In the genomic region with DNA sequence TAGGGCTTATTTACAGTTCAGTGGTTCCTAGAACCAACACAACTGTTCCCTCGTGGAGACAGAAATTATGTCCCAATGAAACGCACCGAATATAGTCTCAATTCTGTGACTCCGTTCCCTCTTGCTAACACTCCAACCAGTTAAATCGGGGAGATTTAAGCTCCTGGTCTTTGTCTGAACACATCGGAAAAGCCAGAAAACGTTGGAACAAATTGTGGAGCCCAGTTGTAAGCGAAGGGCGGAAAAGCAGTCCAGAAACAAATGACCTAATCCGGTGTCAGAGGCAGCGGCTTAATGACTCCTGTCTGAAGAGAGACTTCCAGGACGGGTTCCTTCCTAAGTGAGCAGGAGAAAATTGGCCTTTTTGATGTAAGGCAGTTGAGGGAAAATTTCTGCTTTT, we compare ENCODE assay signal across 8 mouse cellular contexts.
DNase-seq lines count a peak whose midpoint lies in the region; ATAC-seq lines count a peak whose summit lies in the region.

No protein-coding gene starts in this region.

- H3K9me3 ChIP-seq in forebrain, embryonic 11.5 days (ENCODE audit: control insufficient read depth, low read length), result no peaks in the 10 kb centered on the region
- peaks cover 5% of the 10 kb centered on the region; the same call in 1 of the 2 replicates for H3K9me3 ChIP-seq in kidney, embryonic 16.5 days (ENCODE audit: low read length)

- DNase-seq in Muller cell, postnatal 12 days (ENCODE audit: inconsistent ontology term), result peak; percentile 33
- no peak for DNase-seq in forebrain, embryonic 11.5 days (ENCODE audit: low spot score)
- DNase-seq in lung, postnatal 25 days (ENCODE audit: low spot score), result peak; percentile 53
- no peak for DNase-seq in frontal cortex, postnatal 10 days (ENCODE audit: low spot score in 2 of 2)
- no peak for DNase-seq in cerebellum, adult 11-12 months
- no peak for DNase-seq in right cerebral cortex, postnatal 14 days

- H3K27ac ChIP-seq in forebrain, embryonic 11.5 days (ENCODE audit: low read depth, low read length), result no peak overlapping the region
- H3K27ac ChIP-seq in kidney, embryonic 16.5 days (ENCODE audit: low read length), result peak overlapping the region; percentile 94

- H3K36me3 ChIP-seq in forebrain, embryonic 11.5 days (ENCODE audit: control insufficient read depth, insufficient read depth, low read length), result no peaks in the 10 kb centered on the region
- no peaks in the 10 kb centered on the region for H3K36me3 ChIP-seq in kidney, embryonic 16.5 days (ENCODE audit: insufficient read depth, low read length)

- no peaks in the 10 kb centered on the region for H3K27me3 ChIP-seq in forebrain, embryonic 11.5 days (ENCODE audit: control insufficient read depth, insufficient read depth, low read length)
- H3K27me3 ChIP-seq in kidney, embryonic 16.5 days (ENCODE audit: insufficient read depth, low read length), result no peaks in the 10 kb centered on the region

- WGBS in forebrain, embryonic 11.5 days, result 3% methylated on average over 12 of the region's 12 CpGs
- WGBS in kidney, embryonic 16.5 days, result 5% methylated on average over 12 of the region's 12 CpGs

- H3K4me2 ChIP-seq in forebrain, embryonic 11.5 days (ENCODE audit: low read depth, low read length, severe bottlenecking), result peak overlapping the region; percentile 53
- H3K4me2 ChIP-seq in kidney, embryonic 16.5 days (replicated peaks; ENCODE audit: low read depth, low read length), result peak overlapping the region; percentile 54

- ATAC-seq in forebrain, embryonic 11.5 days (replicated peaks; ENCODE audit: low FRiP score), result no peak
- ATAC-seq in kidney, embryonic 16.5 days (ENCODE audit: low FRiP score, low TSS enrichment), result peak; percentile 24; the same call in 1 of the 2 replicates
- ATAC-seq in erythroid progenitor cell, adult 5-6 weeks (replicated peaks; ENCODE audit: low FRiP score, poor library complexity, severe bottlenecking), result no peak

- H3K4me3 ChIP-seq in forebrain, embryonic 11.5 days (ENCODE audit: low read depth, low read length), result peak overlapping the region; percentile 20
- H3K4me3 ChIP-seq in kidney, embryonic 16.5 days (ENCODE audit: low read length), result peak overlapping the region; percentile 31

- peaks cover 2% of the 10 kb centered on the region; the same call in 1 of the 2 replicates for H3K4me1 ChIP-seq in forebrain, embryonic 11.5 days (replicated peaks; ENCODE audit: control insufficient read depth, insufficient read depth, low read length)
- H3K4me1 ChIP-seq in kidney, embryonic 16.5 days (ENCODE audit: insufficient read depth, low read length), result peaks cover 34% of the 10 kb centered on the region

- peak overlapping the region; percentile 6; the same call in 1 of the 2 replicates for H3K9ac ChIP-seq in forebrain, embryonic 11.5 days (ENCODE audit: low read length)
- peak overlapping the region; percentile 55 for H3K9ac ChIP-seq in kidney, embryonic 16.5 days (replicated peaks; ENCODE audit: low read length)

Comparison
In these comparisons a context has a peak if more than half of its experiments do, and no peak if none do; other contexts are left out.
1. DNase-seq: peak in Muller cell, postnatal 12 days (single experiment) and lung, postnatal 25 days (single experiment); none in forebrain, embryonic 11.5 days (single experiment), frontal cortex, postnatal 10 days (0 of 2), cerebellum, adult 11-12 months (single experiment) and right cerebral cortex, postnatal 14 days (single experiment).